9 mouse cellular contexts compared by ENCODE assay signal in the genomic region with DNA sequence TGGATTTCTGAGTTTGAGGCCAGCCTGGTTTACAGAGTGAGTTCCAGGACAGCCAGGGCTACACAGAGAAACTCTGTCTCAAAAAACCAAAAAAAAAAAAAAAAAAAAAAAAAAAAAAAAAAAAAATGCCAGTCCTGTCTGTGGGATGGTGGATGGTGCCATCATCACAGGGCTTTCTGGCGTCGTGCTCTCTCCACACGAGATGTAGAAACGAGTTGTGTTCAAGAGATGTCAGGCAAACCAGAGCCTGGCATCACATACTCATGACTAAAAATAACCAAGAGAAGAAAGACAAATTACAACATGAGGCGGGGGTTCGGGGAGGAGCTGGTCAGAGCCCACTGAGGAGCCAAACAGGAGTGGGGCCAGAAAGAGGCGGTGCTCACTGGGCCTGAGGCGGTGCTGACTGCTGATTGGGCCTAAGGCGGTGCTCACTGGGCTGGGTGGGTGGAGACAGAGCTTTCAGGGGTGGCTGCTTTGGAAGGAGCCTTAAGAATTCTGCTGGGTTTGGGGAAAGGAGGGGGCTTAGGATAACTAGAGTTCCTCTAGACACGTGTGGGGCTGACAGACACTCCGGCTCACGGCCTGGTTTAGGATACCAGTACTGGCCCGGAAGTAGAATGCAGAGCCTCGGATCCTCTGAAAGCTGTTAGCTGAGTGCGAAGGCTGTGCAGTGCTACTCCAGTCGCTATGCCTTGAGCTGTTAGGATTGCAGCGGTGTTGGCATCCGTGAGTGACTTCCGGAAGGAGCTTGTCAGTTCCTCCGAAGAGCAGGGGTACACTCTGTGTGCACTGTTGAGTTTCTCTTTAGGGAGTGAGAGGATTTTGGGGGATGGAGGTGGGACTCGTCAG. TPM values are rescaled to one million over a fixed set of nuclear protein-coding genes. Genes with fewer than 3 reads are reported as not detected.
DNase-seq lines count a peak whose midpoint lies in the region; ATAC-seq lines count a peak whose summit lies in the region.
"Had no signal": no experiment of that assay in that cellular context is flagged by ENCODE, and none has a peak within 500 bp of the region (broad histone marks: within the 10 kb centered on the region; RNA-seq: fewer than 3 reads in every experiment).

No protein-coding gene starts in this region.

- ATAC-seq in stomach, embryonic 15.5 days (ENCODE audit: insufficient read depth, low FRiP score, low read depth) = peak; percentile 57

- H3K9me3 ChIP-seq in stomach, embryonic 15.5 days = no peaks in the 10 kb centered on the region

- no peaks in the 10 kb centered on the region for H3K4me1 ChIP-seq in stomach, embryonic 15.5 days

- H3K27ac ChIP-seq in stomach, embryonic 15.5 days = no peak overlapping the region

- peak; percentile 13 to 22 for DNase-seq in left cerebral cortex, adult 18-20 months (ENCODE audit: low spot score in 2 of 2)
- no peak for DNase-seq in left cerebral cortex, adult 11 months (ENCODE audit: low spot score)
- DNase-seq in frontal cortex, postnatal 14 days (ENCODE audit: low spot score in 2 of 2) = peak; percentile 25 to 35
- peak; percentile 64 to 65 for DNase-seq in heart, postnatal 36 days
- DNase-seq in left cerebral cortex, postnatal 4 days = peak; percentile 50
- no peak for DNase-seq in embryo, embryonic 10.5 days (ENCODE audit: low spot score)
- DNase-seq in retina, postnatal 1 day = no peak

- no peaks in the 10 kb centered on the region for H3K27me3 ChIP-seq in stomach, embryonic 15.5 days (replicated peaks)

- no peak overlapping the region for H3K9ac ChIP-seq in stomach, embryonic 15.5 days

- intact Hi-C loops in heart, postnatal 36 days (cut with DNase I) = no loop called here
- intact Hi-C loops in left cerebral cortex, postnatal 4 days (cut with DNase I) = no loop called here

- peak overlapping the region; percentile 0; the same call in 1 of the 2 replicates for H3K4me2 ChIP-seq in stomach, embryonic 15.5 days

- no peak overlapping the region for H3K4me3 ChIP-seq in stomach, embryonic 15.5 days (replicated peaks)

- H3K36me3 ChIP-seq in stomach, embryonic 15.5 days = no peaks in the 10 kb centered on the region
- H3K36me3 ChIP-seq: G1E had no signal

- 57% methylated on average over 21 of the region's 21 CpGs for WGBS in stomach, embryonic 15.5 days

RNA-seq across cellular contexts. Expression of a gene that starts 37.1 kb away (rescaled TPM):
- 1 to 10 TPM; 1.6 to 1.9 TPM for total RNA-seq in left cerebral cortex, adult 18-20 months (2021)
- 1 to 10 TPM; 2.2 to 2.9 TPM for total RNA-seq in heart, postnatal 36 days (2021)
- total RNA-seq in left cerebral cortex, postnatal 4 days (2021) = 1 to 10 TPM; 3.9 to 4.4 TPM
- polyA plus RNA-seq in stomach, embryonic 15.5 days (2015; fragmentation: Nextera tagmentation; extraction: Ambion mirVana) = 1.7 and 2.3 TPM in 2 replicates
- total RNA-seq: G1E had no signal
- polyA plus RNA-seq: G1E had no signal

Comparison
In these comparisons a context has a peak if more than half of its experiments do, and no peak if none do; other contexts are left out.
1. DNase-seq: peak in left cerebral cortex, adult 18-20 months (2 of 2), frontal cortex, postnatal 14 days (2 of 2), heart, postnatal 36 days (2 of 2) and left cerebral cortex, postnatal 4 days (single experiment); none in left cerebral cortex, adult 11 months (single experiment), embryo, embryonic 10.5 days (single experiment) and retina, postnatal 1 day (single experiment).